Mouse (Mus musculus): ENCODE measurements at regions not wholly inside any gene's neighbourhood (a gene's known extent, or its start where the extent isn't known, plus 50 kb on each side); places are given as distances from the start of the nearest gene placed in this dataset.

- Histone ChIP-seq H3K4me1 (ENCODE audit: control insufficient read depth, insufficient read depth, low read length) (no peaks in the 10 kb centered on the region; the same call in 1 of the 2 replicates), H3K9ac (ENCODE audit: low read depth, low read length) (no peak overlapping the region), H3K27me3 (ENCODE audit: control insufficient read depth, insufficient read depth, low read length) (no peaks in the 10 kb centered on the region), H3K36me3 (ENCODE audit: control insufficient read depth, insufficient read depth, low read length) (no peaks in the 10 kb centered on the region), H3K4me2 (no peak overlapping the region), H3K4me3 (ENCODE audit: low read depth, low read length) (no peak overlapping the region), H3K27ac (ENCODE audit: low read depth, low read length) (no peak overlapping the region), H3K9me3 (replicated peaks; ENCODE audit: control insufficient read depth, low read length) (no peaks in the 10 kb centered on the region)
- WGBS (ENCODE audit: insufficient replicate concordance): 87% methylated on average over 1 of the region's 1 CpGs
- no peak for ATAC-seq (replicated peaks; ENCODE audit: insufficient number of reproducible peaks, low FRiP score, low TSS enrichment)
Observed at GRCm38 (mm10) chr12:9258221-9258620, 228.4 kb downstream of the Ttc32 start.

- 61% methylated on average over 6 of the region's 6 CpGs for WGBS (ENCODE audit: insufficient replicate concordance)
- ATAC-seq (replicated peaks; ENCODE audit: insufficient number of reproducible peaks, low FRiP score, low TSS enrichment): no peak
Observed at GRCm38 (mm10) chr12:9261662-9262061, 231.9 kb downstream of the Ttc32 start.

GRCm38 (mm10) chr12:9266221-9266620, 236.4 kb downstream of the Ttc32 start:
- Histone ChIP-seq H3K27ac (ENCODE audit: low read depth, low read length) (no peak overlapping the region), H3K4me2 (no peak overlapping the region), H3K27me3 (ENCODE audit: control insufficient read depth, insufficient read depth, low read length) (no peaks in the 10 kb centered on the region), H3K4me3 (ENCODE audit: low read depth, low read length) (no peak overlapping the region), H3K9ac (ENCODE audit: low read depth, low read length) (no peak overlapping the region), H3K36me3 (ENCODE audit: control insufficient read depth, insufficient read depth, low read length) (no peaks in the 10 kb centered on the region), H3K9me3 (replicated peaks; ENCODE audit: control insufficient read depth, low read length) (no peaks in the 10 kb centered on the region), H3K4me1 (ENCODE audit: control insufficient read depth, insufficient read depth, low read length) (no peaks in the 10 kb centered on the region)
- 75% methylated on average over 4 of the region's 4 CpGs for WGBS (ENCODE audit: insufficient replicate concordance)
- ATAC-seq (replicated peaks; ENCODE audit: insufficient number of reproducible peaks, low FRiP score, low TSS enrichment): no peak

More at GRCm38 (mm10) chr12:9261662-9262061, 231.9 kb downstream of the Ttc32 start:
- Histone ChIP-seq H3K36me3 (ENCODE audit: control insufficient read depth, insufficient read depth, low read length) (no peaks in the 10 kb centered on the region), H3K4me3 (ENCODE audit: low read depth, low read length) (no peak overlapping the region), H3K27ac (ENCODE audit: low read depth, low read length) (no peak overlapping the region), H3K9me3 (replicated peaks; ENCODE audit: control insufficient read depth, low read length) (no peaks in the 10 kb centered on the region), H3K9ac (ENCODE audit: low read depth, low read length) (no peak overlapping the region), H3K27me3 (ENCODE audit: control insufficient read depth, insufficient read depth, low read length) (no peaks in the 10 kb centered on the region), H3K4me2 (no peak overlapping the region), H3K4me1 (ENCODE audit: control insufficient read depth, insufficient read depth, low read length) (no peaks in the 10 kb centered on the region)

- no peaks in the 10 kb centered on the region for H3K4me1 ChIP-seq (ENCODE audit: control insufficient read depth, insufficient read depth, low read length)
- 77% methylated on average over 2 of the region's 2 CpGs for WGBS (ENCODE audit: insufficient replicate concordance)
- H3K4me3 ChIP-seq (ENCODE audit: low read depth, low read length): no peak overlapping the region
- no peak for ATAC-seq (replicated peaks; ENCODE audit: insufficient number of reproducible peaks, low FRiP score, low TSS enrichment)
- no peaks in the 10 kb centered on the region for H3K27me3 ChIP-seq (ENCODE audit: control insufficient read depth, insufficient read depth, low read length)
- no peak overlapping the region for H3K9ac ChIP-seq (ENCODE audit: low read depth, low read length)
- H3K9me3 ChIP-seq (replicated peaks; ENCODE audit: control insufficient read depth, low read length): no peaks in the 10 kb centered on the region
- H3K4me2 ChIP-seq: no peak overlapping the region
- H3K36me3 ChIP-seq (ENCODE audit: control insufficient read depth, insufficient read depth, low read length): no peaks in the 10 kb centered on the region
- H3K27ac ChIP-seq (ENCODE audit: low read depth, low read length): no peak overlapping the region
Observed at GRCm38 (mm10) chr12:9271484-9271883, 241.7 kb downstream of the Ttc32 start.

- H3K4me2 ChIP-seq: no peak overlapping the region
- H3K4me3 ChIP-seq (ENCODE audit: low read depth, low read length): no peak overlapping the region
- H3K27me3 ChIP-seq (ENCODE audit: control insufficient read depth, insufficient read depth, low read length): no peaks in the 10 kb centered on the region
- no peak overlapping the region for H3K27ac ChIP-seq (ENCODE audit: low read depth, low read length)
- no peaks in the 10 kb centered on the region for H3K4me1 ChIP-seq (ENCODE audit: control insufficient read depth, insufficient read depth, low read length)
- no peak overlapping the region for H3K9ac ChIP-seq (ENCODE audit: low read depth, low read length)
- ATAC-seq (replicated peaks; ENCODE audit: insufficient number of reproducible peaks, low FRiP score, low TSS enrichment): no peak
- H3K36me3 ChIP-seq (ENCODE audit: control insufficient read depth, insufficient read depth, low read length): no peaks in the 10 kb centered on the region
- WGBS (ENCODE audit: insufficient replicate concordance): 48% methylated on average over 1 of the region's 1 CpGs
- no peaks in the 10 kb centered on the region for H3K9me3 ChIP-seq (replicated peaks; ENCODE audit: control insufficient read depth, low read length)
Observed at GRCm38 (mm10) chr12:9274181-9274580, 244.4 kb downstream of the Ttc32 start.

- Histone ChIP-seq H3K9ac (ENCODE audit: low read depth, low read length) (no peak overlapping the region), H3K27ac (ENCODE audit: low read depth, low read length) (no peak overlapping the region), H3K27me3 (ENCODE audit: control insufficient read depth, insufficient read depth, low read length) (no peaks in the 10 kb centered on the region), H3K9me3 (replicated peaks; ENCODE audit: control insufficient read depth, low read length) (no peaks in the 10 kb centered on the region), H3K4me2 (no peak overlapping the region), H3K36me3 (ENCODE audit: control insufficient read depth, insufficient read depth, low read length) (no peaks in the 10 kb centered on the region), H3K4me3 (ENCODE audit: low read depth, low read length) (no peak overlapping the region), H3K4me1 (ENCODE audit: control insufficient read depth, insufficient read depth, low read length) (no peaks in the 10 kb centered on the region)
- ATAC-seq (replicated peaks; ENCODE audit: insufficient number of reproducible peaks, low FRiP score, low TSS enrichment): no peak
- 85% methylated on average over 7 of the region's 7 CpGs for WGBS (ENCODE audit: insufficient replicate concordance)
Observed at GRCm38 (mm10) chr12:9275697-9276096, 245.9 kb downstream of the Ttc32 start.

GRCm38 (mm10) chr12:9278735-9279134, 248.9 kb downstream of the Ttc32 start:
- H3K27ac ChIP-seq (ENCODE audit: low read depth, low read length): no peak overlapping the region
- no peak overlapping the region for H3K4me3 ChIP-seq (ENCODE audit: low read depth, low read length)
- H3K4me2 ChIP-seq: no peak overlapping the region
- 27% methylated on average over 5 of the region's 5 CpGs for WGBS (ENCODE audit: insufficient replicate concordance)
- H3K9me3 ChIP-seq (replicated peaks; ENCODE audit: control insufficient read depth, low read length): no peaks in the 10 kb centered on the region
- ATAC-seq (replicated peaks; ENCODE audit: insufficient number of reproducible peaks, low FRiP score, low TSS enrichment): no peak
- no peak overlapping the region for H3K9ac ChIP-seq (ENCODE audit: low read depth, low read length)
- H3K4me1 ChIP-seq (ENCODE audit: control insufficient read depth, insufficient read depth, low read length): no peaks in the 10 kb centered on the region
- no peaks in the 10 kb centered on the region for H3K36me3 ChIP-seq (ENCODE audit: control insufficient read depth, insufficient read depth, low read length)
- no peaks in the 10 kb centered on the region for H3K27me3 ChIP-seq (ENCODE audit: control insufficient read depth, insufficient read depth, low read length)

DNA sequence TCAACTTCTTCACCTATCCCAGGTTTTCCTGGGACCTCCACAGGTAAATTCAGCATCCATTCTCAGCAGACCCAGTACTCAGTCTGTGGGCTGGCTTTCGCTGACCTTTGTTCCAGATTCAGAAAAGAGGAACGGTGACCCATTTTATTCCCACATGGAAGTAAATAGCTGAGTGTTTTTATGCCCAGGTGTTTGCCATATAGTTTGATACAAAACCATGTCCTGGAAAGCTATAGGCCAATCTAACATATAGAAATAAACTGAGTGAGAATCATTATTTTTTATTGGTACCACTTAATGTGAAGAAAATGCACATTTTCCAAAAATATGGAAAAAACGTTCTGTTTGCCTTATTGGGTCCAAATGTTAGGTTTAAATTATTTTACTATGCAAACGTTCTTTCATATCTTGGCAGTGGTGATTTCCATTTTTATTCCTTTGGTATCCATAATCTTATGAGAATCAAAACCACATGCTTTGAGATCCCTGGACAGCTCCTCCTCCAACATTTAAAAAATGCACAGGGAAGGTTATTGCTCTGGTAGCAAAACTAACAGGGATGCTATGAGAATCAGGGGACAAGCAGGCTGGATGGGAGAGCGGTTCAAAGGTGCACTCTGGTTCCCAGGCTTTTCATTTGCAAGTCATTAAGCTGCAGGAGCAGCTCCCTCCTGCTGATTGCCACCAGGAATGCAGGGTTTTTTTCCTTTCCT, 250.3 kb downstream of the Ttc32 start:
- no peak for ATAC-seq (replicated peaks; ENCODE audit: insufficient number of reproducible peaks, low FRiP score, low TSS enrichment)
- 47% methylated on average over 5 of the region's 5 CpGs for WGBS (ENCODE audit: insufficient replicate concordance)
- Histone ChIP-seq H3K27me3 (ENCODE audit: control insufficient read depth, insufficient read depth, low read length) (no peaks in the 10 kb centered on the region), H3K4me2 (no peak overlapping the region), H3K4me3 (ENCODE audit: low read depth, low read length) (no peak overlapping the region), H3K27ac (ENCODE audit: low read depth, low read length) (no peak overlapping the region), H3K4me1 (ENCODE audit: control insufficient read depth, insufficient read depth, low read length) (no peaks in the 10 kb centered on the region), H3K9me3 (replicated peaks; ENCODE audit: control insufficient read depth, low read length) (no peaks in the 10 kb centered on the region), H3K36me3 (ENCODE audit: control insufficient read depth, insufficient read depth, low read length) (no peaks in the 10 kb centered on the region), H3K9ac (ENCODE audit: low read depth, low read length) (no peak overlapping the region)

DNA sequence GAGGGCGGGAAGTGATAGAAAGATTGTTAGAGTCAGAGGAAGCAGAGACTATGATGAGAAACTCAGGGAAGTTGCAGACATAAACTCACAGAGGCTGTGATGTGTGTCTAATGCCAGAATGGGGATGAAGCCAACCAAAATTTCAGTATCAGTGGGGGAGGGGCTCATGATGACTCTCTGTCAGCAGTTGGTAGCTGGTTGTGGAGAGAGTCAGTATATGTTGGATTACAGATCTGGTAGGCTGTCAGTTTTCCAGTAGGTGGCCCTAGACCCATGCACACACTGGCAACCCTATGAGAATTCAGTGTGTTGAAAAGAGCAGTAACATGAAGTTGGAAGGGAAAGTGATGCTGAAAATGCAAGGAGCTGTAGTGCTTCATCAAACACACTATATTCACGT, 257.5 kb downstream of the Ttc32 start:
- Histone ChIP-seq H3K4me3 (ENCODE audit: low read depth, low read length) (no peak overlapping the region), H3K4me1 (ENCODE audit: control insufficient read depth, insufficient read depth, low read length) (no peaks in the 10 kb centered on the region), H3K9ac (ENCODE audit: low read depth, low read length) (no peak overlapping the region), H3K27ac (ENCODE audit: low read depth, low read length) (no peak overlapping the region), H3K27me3 (ENCODE audit: control insufficient read depth, insufficient read depth, low read length) (no peaks in the 10 kb centered on the region), H3K4me2 (no peak overlapping the region), H3K9me3 (replicated peaks; ENCODE audit: control insufficient read depth, low read length) (no peaks in the 10 kb centered on the region), H3K36me3 (ENCODE audit: control insufficient read depth, insufficient read depth, low read length) (no peaks in the 10 kb centered on the region)
- 73% methylated on average over 2 of the region's 2 CpGs for WGBS (ENCODE audit: insufficient replicate concordance)
- ATAC-seq (replicated peaks; ENCODE audit: insufficient number of reproducible peaks, low FRiP score, low TSS enrichment): no peak

All from heart, embryonic 11.5 days (tissue).